Mouse (Mus musculus) kidney, embryonic 16.5 days (tissue): ENCODE results near the gene Ptpro. TPM values are rescaled to one million over a fixed set of nuclear protein-coding genes. Genes with fewer than 3 reads are reported as not detected.

Experiments used
- ATAC-seq: fragments of 200-750 bp; cut with Nextera tagmentation; 2 replicates; pipeline ENCODE4 v1.8.0; 2017; ENCODE audit warnings: moderate TSS enrichment; ENCODE audit not compliant: low FRiP score, low TSS enrichment
- H3K27ac ChIP-seq: fragments of 300-500 bp; sonication (generic); 2 replicates; pipeline ENCODE4 v1.5.1; 2014; ENCODE audit warnings: low read length
- H3K27me3 ChIP-seq: fragments of 300-500 bp; sonication (generic); 2 replicates; pipeline ENCODE4 v1.6.1; 2014; ENCODE audit warnings: low read length, control low read depth, mixed read lengths; ENCODE audit not compliant: insufficient read depth
- H3K36me3 ChIP-seq: fragments of 300-500 bp; sonication (generic); 2 replicates; pipeline ENCODE4 v1.6.1; 2014; ENCODE audit warnings: low read length, control low read depth, mixed read lengths; ENCODE audit not compliant: insufficient read depth
- H3K4me1 ChIP-seq: fragments of 300-500 bp; sonication (generic); 2 replicates; pipeline ENCODE4 v1.6.1; 2014; ENCODE audit warnings: low read length, control low read depth, mixed read lengths; ENCODE audit not compliant: insufficient read depth
- H3K4me2 ChIP-seq: fragments of 300-500 bp; sonication (generic); replicated peaks from 2 replicates; pipeline ENCODE4 v1.6.1; 2014; ENCODE audit warnings: low read depth, low read length
- H3K4me3 ChIP-seq: fragments of 300-500 bp; sonication (generic); 2 replicates; pipeline ENCODE4 v1.5.1; 2014; ENCODE audit warnings: mild to moderate bottlenecking, low read length
- H3K9ac ChIP-seq: fragments of 300-500 bp; sonication (generic); replicated peaks from 2 replicates; pipeline ENCODE4 v1.6.1; 2014; ENCODE audit warnings: low read length
- H3K9me3 ChIP-seq: fragments of 300-500 bp; sonication (generic); 2 replicates; pipeline ENCODE4 v1.6.1; 2016; ENCODE audit warnings: low read length, control low read depth
- WGBS: fragments of 180-500 bp; shearing (Covaris S2); extraction: QIAGEN DNeasy Blood & Tissue Kit; methylation state at CpG from one replicate; pipeline ENCODE4 v1.1.7; 2014; 5-methylcytosine and 5-hydroxymethylcytosine counted together
- polyA plus RNA-seq: library from polyadenylated mRNA; unstranded; fragments of >200 nt; fragmentation: Nextera tagmentation; extraction: Ambion mirVana; gene quantifications from 2 replicates; pipeline ENCODE4 v1.2.1, GENCODE M21; 2015

Ptpro gene
- polyA plus RNA-seq, 1 experiment from 2014 or later, result 21.7 TPM

DNA sequence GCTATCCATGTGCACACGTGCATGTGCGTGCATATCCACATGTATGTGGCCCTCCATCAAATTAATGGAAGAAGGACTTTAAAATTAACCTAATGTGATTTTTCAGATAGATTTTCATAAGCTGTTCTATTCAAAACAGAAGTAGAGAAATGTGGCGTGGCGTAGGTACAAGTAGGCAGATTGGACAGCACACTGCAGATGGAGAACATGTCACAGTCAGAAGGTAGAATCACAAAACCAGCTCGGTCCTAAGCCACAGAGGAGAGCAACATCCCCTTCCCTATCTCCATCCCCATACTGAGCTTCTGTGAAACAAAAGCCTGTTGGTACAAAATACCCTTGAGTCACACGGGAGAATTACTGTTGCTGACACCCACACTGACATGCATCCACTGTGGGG is 34.3 kb downstream of the Ptpro start:
- WGBS, result 85% methylated on average over 6 of the region's 6 CpGs
- Histone ChIP-seq H3K9ac (no peak overlapping the region), H3K4me1 (no peaks in the 10 kb centered on the region), H3K9me3 (no peaks in the 10 kb centered on the region), H3K27ac (no peak overlapping the region), H3K27me3 (no peaks in the 10 kb centered on the region), H3K36me3 (no peaks in the 10 kb centered on the region), H3K4me3 (no peak overlapping the region), H3K4me2 (no peak overlapping the region)
- no peak for ATAC-seq

DNA sequence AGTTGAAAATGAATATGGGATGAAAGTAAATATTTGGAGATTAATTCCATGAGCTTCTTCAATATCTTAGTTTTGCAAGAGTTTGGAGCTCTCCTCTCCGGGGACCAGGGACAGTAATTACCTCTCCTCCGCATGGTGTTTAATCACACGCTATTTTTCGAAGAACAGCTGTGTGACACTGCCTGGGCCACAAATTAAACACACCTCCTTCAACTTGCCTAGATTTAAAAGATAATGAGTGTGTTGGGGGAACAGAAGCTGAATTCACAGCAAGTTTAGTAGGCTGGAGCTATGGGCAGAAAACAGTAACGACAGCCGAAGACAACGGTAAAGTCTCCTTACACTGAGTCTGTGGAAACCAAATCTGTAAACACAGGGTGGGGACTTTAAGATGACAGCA is 35.7 kb downstream of the Ptpro start:
- Histone ChIP-seq H3K27me3 (no peaks in the 10 kb centered on the region), H3K36me3 (no peaks in the 10 kb centered on the region), H3K4me2 (no peak overlapping the region), H3K4me3 (no peak overlapping the region), H3K4me1 (no peaks in the 10 kb centered on the region), H3K27ac (peak overlapping the region; percentile 33; the same call in 1 of the 2 replicates), H3K9ac (no peak overlapping the region), H3K9me3 (no peaks in the 10 kb centered on the region)
- ATAC-seq, result no peak
- WGBS, result 52% methylated on average over 7 of the region's 7 CpGs

GRCm38 (mm10) chr6:137288264-137288663 is 36.1 kb downstream of the Ptpro start:
- Histone ChIP-seq H3K4me2 (no peak overlapping the region), H3K36me3 (no peaks in the 10 kb centered on the region), H3K27ac (peak overlapping the region; percentile 33; the same call in 1 of the 2 replicates), H3K9me3 (no peaks in the 10 kb centered on the region), H3K4me3 (no peak overlapping the region), H3K27me3 (no peaks in the 10 kb centered on the region), H3K4me1 (no peaks in the 10 kb centered on the region), H3K9ac (no peak overlapping the region)
- no peak for ATAC-seq
- WGBS, result 92% methylated on average over 5 of the region's 5 CpGs

GRCm38 (mm10) chr6:137292421-137292820 is 40.3 kb downstream of the Ptpro start:
- no peak for ATAC-seq
- Histone ChIP-seq H3K4me1 (0 out of 2 replicates have a peak, but pooled peaks cover 3% of the 10 kb centered on the region), H3K27ac (no peak overlapping the region), H3K36me3 (no peaks in the 10 kb centered on the region), H3K9me3 (no peaks in the 10 kb centered on the region), H3K27me3 (no peaks in the 10 kb centered on the region), H3K4me2 (no peak overlapping the region), H3K4me3 (no peak overlapping the region), H3K9ac (no peak overlapping the region)
- WGBS, result 87% methylated on average over 2 of the region's 2 CpGs

GRCm38 (mm10) chr6:137294973-137295820 is 43.1 kb downstream of the Ptpro start:
- Histone ChIP-seq H3K9ac (no peak overlapping the region), H3K4me3 (no peak overlapping the region), H3K4me2 (no peak overlapping the region; the same call in 1 of the 2 replicates), H3K27me3 (no peaks in the 10 kb centered on the region), H3K9me3 (no peaks in the 10 kb centered on the region), H3K4me1 (0 out of 2 replicates have a peak, but pooled peaks cover 3% of the 10 kb centered on the region), H3K27ac (peak overlapping the region; percentile 46; the same call in 1 of the 2 replicates), H3K36me3 (no peaks in the 10 kb centered on the region)
- WGBS, result 27% methylated on average over 20 of the region's 20 CpGs
- peak; percentile 94 for ATAC-seq

DNA sequence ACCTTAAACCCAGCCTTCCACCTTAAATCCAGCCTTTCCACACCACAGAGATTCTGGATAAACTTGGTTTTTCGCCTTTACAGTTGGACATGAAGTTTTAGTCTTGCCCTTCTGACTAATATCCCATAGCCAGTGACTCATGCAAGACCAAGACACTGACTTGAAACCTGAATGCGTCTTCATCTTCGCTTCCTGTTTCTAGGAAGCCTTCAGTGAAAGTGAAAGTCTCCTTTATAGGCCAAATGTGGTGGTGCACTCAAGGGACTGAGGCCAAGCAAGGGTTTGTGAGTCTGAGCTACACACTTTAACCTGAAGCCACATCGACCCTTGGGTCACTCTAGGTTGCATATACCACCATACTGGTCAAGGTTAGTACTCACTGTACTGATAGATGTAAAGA is 50.4 kb downstream of the Ptpro start:
- Histone ChIP-seq H3K9ac (no peak overlapping the region), H3K36me3 (no peaks in the 10 kb centered on the region), H3K4me3 (no peak overlapping the region), H3K27me3 (no peaks in the 10 kb centered on the region), H3K9me3 (no peaks in the 10 kb centered on the region), H3K27ac (no peak overlapping the region), H3K4me2 (no peak overlapping the region), H3K4me1 (no peaks in the 10 kb centered on the region)
- 83% methylated on average over 4 of the region's 4 CpGs for WGBS
- no peak for ATAC-seq

DNA sequence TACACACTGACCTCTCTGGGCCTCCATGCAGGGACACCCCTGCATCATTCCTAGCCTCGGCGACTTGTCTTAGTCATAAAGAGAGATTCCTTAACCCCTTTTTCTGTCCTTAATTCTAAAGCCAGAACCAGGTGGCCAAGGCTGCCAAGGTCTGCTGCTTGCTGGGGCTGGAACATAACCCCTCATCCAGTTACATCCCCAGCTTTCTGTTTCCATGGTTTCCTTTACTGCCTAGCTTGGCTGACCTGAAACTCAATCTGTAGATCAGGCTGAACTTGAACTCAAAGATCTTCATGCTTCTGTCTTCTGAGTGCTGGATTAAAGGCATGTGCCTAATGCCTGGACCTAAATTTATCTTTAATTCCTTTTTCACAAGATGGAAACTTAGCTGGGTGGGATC is 51.7 kb downstream of the Ptpro start:
- no peak overlapping the region for H3K27ac ChIP-seq
- ATAC-seq, result peak; percentile 39; the same call in 1 of the 2 replicates

DNA sequence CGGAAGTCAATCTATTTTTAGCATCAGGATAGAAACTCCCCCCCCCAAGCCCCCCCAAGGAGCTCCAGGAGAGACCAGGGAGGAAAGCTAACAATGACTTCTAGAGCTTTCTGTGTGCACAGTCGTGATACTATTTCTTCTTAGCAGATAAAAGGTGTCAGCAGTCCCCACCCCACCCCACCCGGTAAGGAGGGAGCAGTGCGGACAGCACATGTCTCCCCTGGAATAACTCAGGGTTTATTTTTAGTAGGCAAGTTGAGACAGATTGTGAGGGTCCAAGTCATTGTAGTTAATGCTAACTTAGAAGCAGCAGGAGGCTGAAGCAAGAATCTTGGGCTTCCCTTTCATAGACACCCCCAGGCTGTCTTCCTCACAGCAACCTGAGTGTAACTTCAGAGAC is 63.1 kb downstream of the Ptpro start:
- H3K36me3 ChIP-seq, result no peaks in the 10 kb centered on the region
- no peak overlapping the region for H3K4me3 ChIP-seq
- no peak overlapping the region for H3K27ac ChIP-seq
- H3K4me1 ChIP-seq, result peaks cover 4% of the 10 kb centered on the region; the same call in 1 of the 2 replicates
- H3K9me3 ChIP-seq, result peaks cover 8% of the 10 kb centered on the region
- WGBS, result 44% methylated on average over 4 of the region's 4 CpGs
- H3K9ac ChIP-seq, result no peak overlapping the region
- H3K4me2 ChIP-seq, result no peak overlapping the region
- no peaks in the 10 kb centered on the region for H3K27me3 ChIP-seq
- no peak for ATAC-seq

More for the DNA sequence above, 51.7 kb downstream of the Ptpro start:
- Histone ChIP-seq H3K9ac (no peak overlapping the region), H3K27me3 (no peaks in the 10 kb centered on the region), H3K4me2 (no peak overlapping the region), H3K36me3 (no peaks in the 10 kb centered on the region), H3K4me3 (no peak overlapping the region), H3K4me1 (no peaks in the 10 kb centered on the region), H3K9me3 (no peaks in the 10 kb centered on the region)
- 25% methylated on average over 2 of the region's 2 CpGs for WGBS

DNA sequence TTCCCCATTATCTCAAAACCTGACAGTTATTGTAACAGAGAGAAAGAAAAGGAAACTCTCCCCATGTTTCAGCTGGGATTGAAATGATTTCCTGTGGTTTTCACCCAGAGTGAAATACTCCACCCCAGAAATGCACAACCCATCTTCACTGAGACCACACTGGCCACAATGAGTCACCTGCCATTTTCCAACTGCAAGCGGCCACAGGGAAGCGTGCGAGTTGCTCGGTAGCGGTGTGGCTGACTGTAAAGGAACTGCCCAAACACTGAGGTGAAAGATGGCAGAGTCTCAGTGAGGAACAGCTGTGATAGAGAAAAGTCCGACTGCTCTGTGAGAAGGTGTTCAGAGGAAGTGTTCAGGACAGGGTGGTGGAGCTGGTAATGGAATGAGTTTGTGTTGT is 64.2 kb downstream of the Ptpro start:
- Histone ChIP-seq H3K4me3 (no peak overlapping the region), H3K27me3 (no peaks in the 10 kb centered on the region), H3K27ac (no peak overlapping the region), H3K4me1 (peaks cover 4% of the 10 kb centered on the region; the same call in 1 of the 2 replicates), H3K4me2 (no peak overlapping the region), H3K9me3 (peaks cover 5% of the 10 kb centered on the region), H3K9ac (no peak overlapping the region), H3K36me3 (no peaks in the 10 kb centered on the region)
- 84% methylated on average over 6 of the region's 6 CpGs for WGBS
- no peak for ATAC-seq

DNA sequence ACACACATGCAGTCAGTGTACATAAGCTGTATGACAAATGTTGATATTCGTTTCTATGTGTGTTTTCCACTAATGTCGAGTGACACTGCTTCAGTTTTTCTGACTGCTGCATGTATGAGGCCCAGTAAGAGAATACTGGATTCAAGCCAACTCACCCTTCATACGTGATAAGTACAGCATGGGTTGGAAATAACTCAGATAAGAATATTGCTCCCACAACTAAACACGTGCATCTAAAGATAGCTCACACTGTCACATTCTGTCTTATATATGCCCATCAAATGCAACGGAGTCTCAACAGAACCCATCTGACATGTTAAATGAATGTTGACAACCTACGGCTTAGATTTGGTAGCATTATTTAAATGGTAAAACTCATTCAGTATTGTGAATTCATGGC is 65.4 kb downstream of the Ptpro start:
- 81% methylated on average over 6 of the region's 6 CpGs for whole genome bisulfite sequencing
- ATAC-seq, result no peak
- H3K9me3 ChIP-seq, result no peaks in the 10 kb centered on the region

More for the DNA sequence above, 65.4 kb downstream of the Ptpro start:
- Histone ChIP-seq H3K4me2 (no peak overlapping the region), H3K36me3 (no peaks in the 10 kb centered on the region), H3K4me1 (peaks cover 4% of the 10 kb centered on the region; the same call in 1 of the 2 replicates), H3K9ac (no peak overlapping the region), H3K27me3 (no peaks in the 10 kb centered on the region), H3K27ac (no peak overlapping the region), H3K4me3 (no peak overlapping the region)
